Mouse (Mus musculus) embryonic facial prominence, embryonic 14.5 days (tissue): ENCODE data around the gene Ncor1. TPM values are rescaled to one million over a fixed set of nuclear protein-coding genes. Genes with fewer than 3 reads are reported as not detected.

ENCODE experiments used
- ATAC-seq: fragments of 200-750 bp; cut with Nextera tagmentation; 2 replicates; pipeline ENCODE4 v1.8.0; 2017; ENCODE audit warnings: low read depth, moderate number of reproducible peaks, moderate TSS enrichment
- DNase-seq: peaks from one replicate; pipeline ENCODE4 v3.0.0-alpha.2; 2015; ENCODE audit warnings: low spot score
- H3K27ac ChIP-seq: fragments of 300-500 bp; sonication (generic); replicated peaks from 2 replicates; pipeline ENCODE4 v1.5.1; 2014; ENCODE audit warnings: low read depth, mild to moderate bottlenecking, low read length, moderate library complexity
- H3K27me3 ChIP-seq: fragments of 300-500 bp; sonication (generic); replicated peaks from 2 replicates; pipeline ENCODE4 v1.6.1; 2014; ENCODE audit warnings: low read length; ENCODE audit not compliant: control insufficient read depth, insufficient read depth
- H3K36me3 ChIP-seq: fragments of 300-500 bp; sonication (generic); 2 replicates; pipeline ENCODE4 v1.6.1; 2014; ENCODE audit warnings: low read length, mixed read lengths; ENCODE audit not compliant: control insufficient read depth, insufficient read depth
- H3K4me1 ChIP-seq: fragments of 300-500 bp; sonication (generic); 2 replicates; pipeline ENCODE4 v1.6.1; 2014; ENCODE audit warnings: antibody characterized with exemption, low read length; ENCODE audit not compliant: control insufficient read depth, insufficient read depth
- H3K4me2 ChIP-seq: fragments of 300-500 bp; sonication (generic); 2 replicates; pipeline ENCODE4 v1.6.1; 2014; ENCODE audit warnings: low read depth, mild to moderate bottlenecking, low read length, moderate library complexity, mixed read lengths
- H3K4me3 ChIP-seq: fragments of 300-500 bp; sonication (generic); 2 replicates; pipeline ENCODE4 v1.5.1; 2014; ENCODE audit warnings: low read depth, mild to moderate bottlenecking, low read length
- H3K9ac ChIP-seq: fragments of 300-500 bp; sonication (generic); 2 replicates; pipeline ENCODE4 v1.6.1; 2014; ENCODE audit warnings: low read depth, mild to moderate bottlenecking, low read length, moderate library complexity, mixed read lengths
- H3K9me3 ChIP-seq: fragments of 300-500 bp; sonication (generic); 2 replicates; pipeline ENCODE4 v1.6.1; 2016; ENCODE audit warnings: low read length; ENCODE audit not compliant: control insufficient read depth
- WGBS: fragments of 180-500 bp; shearing (Covaris S2); extraction: QIAGEN DNeasy Blood & Tissue Kit; methylation state at CpG from one replicate; pipeline ENCODE4 v1.1.7; 2014; 5-methylcytosine and 5-hydroxymethylcytosine counted together
- polyA plus RNA-seq: library from polyadenylated mRNA; unstranded; fragments of >200 nt; fragmentation: Nextera tagmentation; extraction: Ambion mirVana; gene quantifications from 2 replicates; pipeline ENCODE4 v1.2.1, GENCODE M21; 2014

The Ncor1 gene
- polyA plus RNA-seq, 1 experiment from 2014 or later = 144 TPM

DNA sequence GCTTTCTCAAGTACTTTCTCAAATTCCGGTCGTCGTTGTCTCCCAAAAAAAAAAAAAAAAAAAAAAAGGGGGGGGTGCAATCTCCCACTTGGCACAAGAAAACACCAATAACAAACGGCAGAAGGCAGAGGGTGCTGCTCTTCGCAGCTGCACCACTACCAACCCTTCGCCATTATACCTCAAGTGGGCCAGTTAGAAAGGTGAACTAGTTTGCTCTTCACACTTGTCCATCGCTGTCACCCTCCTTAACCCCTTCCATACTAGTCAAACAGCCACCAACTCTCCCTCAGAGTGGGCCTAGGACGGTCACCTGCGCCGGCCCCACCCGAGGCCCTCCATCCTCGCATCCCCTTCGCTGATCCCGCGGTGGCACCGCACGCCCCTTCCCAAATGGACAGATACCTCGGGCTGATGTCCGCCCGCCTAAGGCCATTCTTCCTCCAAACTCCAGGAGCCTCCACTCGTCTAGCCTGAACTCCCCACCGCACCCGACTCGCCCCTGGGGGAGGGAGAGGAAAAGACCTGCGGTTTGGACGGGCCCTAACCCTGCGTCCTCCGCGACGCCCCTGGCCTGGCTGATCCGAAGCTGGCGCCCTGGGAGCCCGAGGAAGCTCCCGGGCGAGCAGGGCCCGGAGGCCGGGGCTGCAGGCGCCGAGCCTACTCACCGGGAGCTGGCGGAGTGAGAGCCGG lies 1.7 kb downstream of the Ncor1 start:
- under 1% methylated on average over 30 of the region's 42 CpGs for WGBS

DNA sequence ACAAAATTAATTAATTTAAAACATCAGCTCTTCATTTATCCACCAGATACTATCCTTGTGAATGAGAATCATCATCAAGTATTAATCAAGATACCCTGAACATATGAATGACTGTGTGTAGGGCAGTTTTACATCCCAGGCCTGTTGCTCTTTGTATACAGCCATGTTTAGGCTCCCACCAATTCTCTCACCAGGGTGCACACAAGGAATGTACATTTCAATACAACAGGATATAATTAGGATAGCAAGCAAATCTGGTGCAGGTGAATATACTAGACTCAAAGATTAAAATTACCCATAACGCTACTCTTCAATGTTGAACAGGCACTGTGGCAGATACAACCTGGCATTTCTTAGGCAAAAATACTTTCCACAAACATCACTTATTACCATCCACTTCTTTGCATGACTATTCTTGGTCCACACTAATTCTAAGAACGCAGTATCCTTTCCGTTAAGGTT lies 2.3 kb downstream of the Ncor1 start:
- H3K27ac ChIP-seq = no peak overlapping the region
- peaks cover 3% of the 10 kb centered on the region; the same call in 1 of the 2 replicates for H3K4me1 ChIP-seq
- WGBS = 6% methylated on average over 3 of the region's 3 CpGs
- ATAC-seq (no peak), DNase-seq (peak; percentile 14)
- H3K9ac ChIP-seq = peak overlapping the region; percentile 99
- no peaks in the 10 kb centered on the region for H3K36me3 ChIP-seq
- peak overlapping the region; percentile 87 for H3K4me2 ChIP-seq
- H3K27me3 ChIP-seq = no peaks in the 10 kb centered on the region
- H3K9me3 ChIP-seq = no peaks in the 10 kb centered on the region
- peak overlapping the region; percentile 97 for H3K4me3 ChIP-seq

More for the DNA sequence above, 1.7 kb downstream of the Ncor1 start:
- H3K4me1 ChIP-seq = peaks cover 3% of the 10 kb centered on the region; the same call in 1 of the 2 replicates
- H3K4me2 ChIP-seq = peak overlapping the region; percentile 87
- peak; percentile 76 for ATAC-seq
- peak; percentile 74 for DNase-seq
- H3K9me3 ChIP-seq = no peaks in the 10 kb centered on the region
- H3K27me3 ChIP-seq = no peaks in the 10 kb centered on the region
- H3K36me3 ChIP-seq = 0 out of 2 replicates have a peak, but pooled peaks cover 1% of the 10 kb centered on the region
- H3K9ac ChIP-seq = peak overlapping the region; percentile 99
- peak overlapping the region; percentile 97 for H3K4me3 ChIP-seq
- peak overlapping the region; percentile 97 for H3K27ac ChIP-seq

DNA sequence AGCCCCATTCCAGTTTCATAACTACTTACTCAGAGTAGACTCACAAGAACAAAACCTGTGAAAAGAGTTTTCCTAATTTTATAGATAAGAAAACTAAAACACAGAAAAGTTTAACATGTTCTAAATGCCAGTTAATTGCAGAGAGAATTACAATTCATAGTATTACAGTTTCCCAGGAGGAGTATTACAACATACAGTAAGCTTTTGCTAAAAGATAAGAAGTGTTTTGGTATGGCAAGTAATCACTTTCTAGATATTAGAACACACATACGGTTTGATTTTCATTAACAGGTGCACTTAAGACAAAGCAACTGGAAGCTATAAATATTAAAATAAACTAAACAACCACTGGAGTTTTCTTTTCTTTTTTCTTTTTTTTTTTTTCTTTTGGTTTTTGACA lies 3.1 kb downstream of the Ncor1 start:
- ATAC-seq = no peak
- no peak for DNase-seq
- peak overlapping the region; percentile 87 for H3K4me2 ChIP-seq
- H3K27ac ChIP-seq = no peak overlapping the region
- H3K9ac ChIP-seq = no peak overlapping the region
- H3K4me1 ChIP-seq = peaks cover 3% of the 10 kb centered on the region; the same call in 1 of the 2 replicates
- H3K27me3 ChIP-seq = no peaks in the 10 kb centered on the region
- 69% methylated on average over 1 of the region's 1 CpGs for WGBS
- 0 out of 2 replicates have a peak, but pooled peaks cover 4% of the 10 kb centered on the region for H3K36me3 ChIP-seq
- no peaks in the 10 kb centered on the region for H3K9me3 ChIP-seq
- H3K4me3 ChIP-seq = no peak overlapping the region

- no peak for DNase-seq
- H3K4me1 ChIP-seq = no peaks in the 10 kb centered on the region
- no peak overlapping the region for H3K4me2 ChIP-seq
- H3K4me3 ChIP-seq = no peak overlapping the region
- no peaks in the 10 kb centered on the region for H3K9me3 ChIP-seq
- WGBS = 95% methylated on average over 6 of the region's 6 CpGs
- no peak overlapping the region for H3K27ac ChIP-seq
- no peak overlapping the region for H3K9ac ChIP-seq
- peaks cover 25% of the 10 kb centered on the region for H3K36me3 ChIP-seq
- H3K27me3 ChIP-seq = no peaks in the 10 kb centered on the region
- no peak for ATAC-seq
These were observed 9.4 kb downstream of the Ncor1 start for GRCm38 (mm10) chr11:62448971-62449370.

GRCm38 (mm10) chr11:62445799-62446198 lies 12.5 kb downstream of the Ncor1 start:
- H3K36me3 ChIP-seq = peaks cover 23% of the 10 kb centered on the region
- ATAC-seq = no peak

GRCm38 (mm10) chr11:62440670-62441315 lies 17.5 kb downstream of the Ncor1 start:
- H3K9me3 ChIP-seq = no peaks in the 10 kb centered on the region
- H3K36me3 ChIP-seq = peaks cover 21% of the 10 kb centered on the region
- H3K27me3 ChIP-seq = no peaks in the 10 kb centered on the region
- no peak overlapping the region for H3K4me3 ChIP-seq
- DNase-seq (no peak), ATAC-seq (no peak)
- no peak overlapping the region for H3K9ac ChIP-seq
- no peak overlapping the region for H3K4me2 ChIP-seq
- no peak overlapping the region for H3K27ac ChIP-seq
- no peaks in the 10 kb centered on the region for H3K4me1 ChIP-seq
- WGBS = 96% methylated on average over 9 of the region's 9 CpGs

More at GRCm38 (mm10) chr11:62445799-62446198, 12.5 kb downstream of the Ncor1 start:
- Histone ChIP-seq H3K27ac (no peak overlapping the region), H3K4me1 (no peaks in the 10 kb centered on the region), H3K27me3 (no peaks in the 10 kb centered on the region), H3K4me3 (no peak overlapping the region), H3K4me2 (no peak overlapping the region), H3K9ac (no peak overlapping the region), H3K9me3 (no peaks in the 10 kb centered on the region)
- DNase-seq = no peak
- 93% methylated on average over 3 of the region's 3 CpGs for WGBS

- 93% methylated on average over 2 of the region's 2 CpGs for WGBS
- H3K4me3 ChIP-seq = no peak overlapping the region
- no peak for DNase-seq
- no peaks in the 10 kb centered on the region for H3K27me3 ChIP-seq
- no peaks in the 10 kb centered on the region for H3K4me1 ChIP-seq
- no peak overlapping the region for H3K4me2 ChIP-seq
- no peak overlapping the region for H3K27ac ChIP-seq
- H3K9me3 ChIP-seq = no peaks in the 10 kb centered on the region
- no peak for ATAC-seq
- peaks cover 57% of the 10 kb centered on the region for H3K36me3 ChIP-seq
- no peak overlapping the region for H3K9ac ChIP-seq
These were observed 26.1 kb downstream of the Ncor1 start for GRCm38 (mm10) chr11:62432211-62432610.

DNA sequence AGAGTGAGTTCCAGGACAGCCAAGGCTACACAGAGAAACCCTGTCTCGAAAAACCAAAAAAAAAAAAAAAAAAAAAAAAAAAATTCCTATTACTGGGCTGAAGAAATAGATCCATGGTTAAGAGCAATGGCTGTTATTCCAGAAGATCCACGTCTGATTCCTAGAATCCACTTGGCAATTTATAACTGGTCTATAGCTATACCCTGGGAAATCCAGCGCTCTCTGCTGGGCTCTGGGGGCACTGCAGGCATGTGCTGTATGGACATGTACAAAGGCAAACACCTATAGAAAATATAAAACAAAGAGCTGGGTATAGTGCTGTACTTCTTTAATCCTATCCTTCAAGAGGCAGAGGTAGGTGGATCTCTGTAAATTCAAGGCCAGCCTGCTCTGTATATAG lies 31.2 kb downstream of the Ncor1 start:
- H3K9me3 ChIP-seq = no peaks in the 10 kb centered on the region
- no peak overlapping the region for H3K4me3 ChIP-seq
- no peak for DNase-seq
- H3K4me2 ChIP-seq = no peak overlapping the region
- H3K27me3 ChIP-seq = no peaks in the 10 kb centered on the region
- peaks cover 51% of the 10 kb centered on the region for H3K36me3 ChIP-seq
- no peak overlapping the region for H3K27ac ChIP-seq
- ATAC-seq = no peak
- no peak overlapping the region for H3K9ac ChIP-seq
- 81% methylated on average over 2 of the region's 3 CpGs for WGBS
- no peaks in the 10 kb centered on the region for H3K4me1 ChIP-seq
